Mouse (Mus musculus): ENCODE measurements around the gene Gstp1. TPM values are rescaled to one million over a fixed set of nuclear protein-coding genes. Genes with fewer than 3 reads are reported as not detected.
"Not testable (repeated sequence)": the region's sequence is repeated elsewhere in the genome, so short reads cannot be mapped to it uniquely, and the experiment has no call there.

The Gstp1 gene
- polyA plus RNA-seq, 1 experiment from 2014 or later, result 441 TPM

DNA sequence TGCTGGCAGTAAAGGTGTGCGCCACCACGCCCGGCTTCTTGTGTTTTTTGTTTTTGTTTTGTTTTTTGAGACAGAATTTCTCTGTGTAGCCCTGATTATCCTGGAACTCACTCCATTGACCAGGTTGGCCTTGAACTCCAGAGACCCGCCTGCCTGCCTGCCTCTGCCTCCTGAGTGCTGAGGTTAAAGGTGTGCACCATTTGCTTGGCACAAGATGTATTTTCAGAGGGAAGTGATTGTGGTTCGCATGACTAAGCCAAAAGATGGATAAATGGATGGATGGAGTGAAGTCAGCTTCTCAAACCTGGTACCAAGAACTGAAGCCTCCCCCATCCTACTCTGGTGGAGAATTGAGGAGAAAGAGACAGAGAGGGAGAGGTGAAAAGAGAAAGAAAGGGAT is 16.8 kb upstream of the Gstp1 start:
- no peak overlapping the region for H3K4me2 ChIP-seq (ENCODE audit: low read length)
- H3K27ac ChIP-seq, result no peak overlapping the region
- DNase-seq (ENCODE audit: low spot score), result no peak
- 89% methylated on average over 5 of the region's 5 CpGs for WGBS
- no peak overlapping the region for H3K4me3 ChIP-seq (replicated peaks; ENCODE audit: low read depth, low read length)
- H3K4me1 ChIP-seq (replicated peaks; ENCODE audit: insufficient read depth, low read length), result peaks cover 4% of the 10 kb centered on the region; the same call in 1 of the 2 replicates
- no peaks in the 10 kb centered on the region for H3K27me3 ChIP-seq (ENCODE audit: insufficient read depth, low read length)
- no peak for TF ChIP-seq CTCF (IDR thresholded peaks at IDR 0.05; ENCODE audit: low read depth)
- H3K36me3 ChIP-seq (ENCODE audit: insufficient read depth, low read length), result no peaks in the 10 kb centered on the region
- no peak overlapping the region for H3K9ac ChIP-seq (ENCODE audit: low read depth, low read length)
- no peaks in the 10 kb centered on the region for H3K9me3 ChIP-seq (replicated peaks; ENCODE audit: low read length)
- no peak for ATAC-seq (replicated peaks; ENCODE audit: low FRiP score, low read depth)

DNA sequence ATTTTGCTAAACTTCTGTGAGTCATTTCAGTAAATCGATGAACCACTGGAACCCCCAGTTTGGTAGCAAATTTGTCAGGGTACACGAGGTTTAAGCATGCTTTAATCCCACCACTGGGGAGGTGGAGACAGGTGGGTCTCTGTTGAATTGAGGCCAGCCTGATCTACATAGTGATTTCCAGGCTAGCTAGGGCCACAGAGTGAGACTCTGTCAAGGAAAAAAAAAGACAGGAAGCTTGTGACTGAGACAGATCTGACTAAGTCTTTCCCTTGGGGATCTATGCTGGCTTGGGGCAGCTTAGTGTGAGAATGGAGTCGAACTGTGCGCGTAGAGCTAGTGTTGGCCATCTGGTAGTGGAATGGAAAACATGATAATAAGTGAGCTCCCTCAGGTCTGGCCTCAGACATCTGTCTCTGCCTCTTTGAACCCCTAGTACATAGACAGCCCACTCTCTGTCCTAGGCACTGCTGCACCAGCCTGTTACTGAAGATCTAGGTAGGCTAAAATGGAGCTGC is 14.8 kb upstream of the Gstp1 start:
- 70% methylated on average over 5 of the region's 5 CpGs for WGBS
- TF ChIP-seq CTCF (IDR thresholded peaks at IDR 0.05; ENCODE audit: low read depth), result no peak
- ATAC-seq (replicated peaks; ENCODE audit: low FRiP score, low read depth), result no peak
- no peak for DNase-seq (ENCODE audit: low spot score)
- no peaks in the 10 kb centered on the region for H3K27me3 ChIP-seq (ENCODE audit: insufficient read depth, low read length)
- H3K27ac ChIP-seq, result no peak overlapping the region
- no peak overlapping the region for H3K4me3 ChIP-seq (replicated peaks; ENCODE audit: low read depth, low read length)
- H3K9ac ChIP-seq (ENCODE audit: low read depth, low read length), result no peak overlapping the region
- H3K36me3 ChIP-seq (ENCODE audit: insufficient read depth, low read length), result no peaks in the 10 kb centered on the region
- peaks cover 4% of the 10 kb centered on the region; the same call in 1 of the 2 replicates for H3K4me1 ChIP-seq (replicated peaks; ENCODE audit: insufficient read depth, low read length)
- no peaks in the 10 kb centered on the region for H3K9me3 ChIP-seq (replicated peaks; ENCODE audit: low read length)
- no peak overlapping the region for H3K4me2 ChIP-seq (ENCODE audit: low read length)

DNA sequence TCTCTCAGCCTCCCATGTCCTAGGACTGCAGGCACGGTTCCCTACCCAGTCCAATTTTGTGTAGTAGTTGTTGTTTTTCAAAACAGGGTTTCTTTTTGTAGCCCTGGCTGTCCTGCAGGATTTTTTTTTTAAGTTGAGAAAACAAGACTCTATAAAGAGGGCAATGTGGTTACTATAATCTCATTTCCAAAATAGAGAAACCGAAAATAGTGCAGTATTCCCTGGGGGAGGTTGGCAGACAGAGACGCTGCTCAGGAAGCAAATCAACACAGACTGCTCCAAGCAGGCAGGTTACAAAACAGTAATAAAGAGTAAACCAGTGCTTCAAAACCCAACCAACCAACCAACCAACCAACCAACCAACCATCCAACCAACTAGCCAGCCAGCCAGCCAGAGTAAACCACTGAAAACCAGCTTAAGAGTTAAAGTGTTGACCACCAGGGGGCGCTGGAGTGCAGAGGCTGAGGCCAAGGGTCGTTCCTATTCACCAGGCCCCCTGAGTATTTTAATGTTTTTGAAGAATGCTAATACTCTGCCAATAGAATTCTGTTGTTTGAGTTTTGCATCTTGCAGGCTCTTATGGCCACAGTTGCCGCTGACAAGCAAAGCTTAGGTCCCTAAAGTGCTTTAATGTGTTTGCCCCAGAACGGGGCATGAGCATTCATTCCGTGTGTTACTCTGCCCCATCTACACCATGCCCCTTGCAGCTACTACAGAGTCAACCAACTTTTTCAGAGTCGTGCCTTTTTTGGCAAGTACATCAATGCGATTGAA is 14.1 kb upstream of the Gstp1 start:
- Histone ChIP-seq H3K4me3 (replicated peaks; ENCODE audit: low read depth, low read length) (no peak overlapping the region), H3K4me1 (replicated peaks; ENCODE audit: insufficient read depth, low read length) (peaks cover 4% of the 10 kb centered on the region; the same call in 1 of the 2 replicates), H3K27ac (no peak overlapping the region), H3K4me2 (ENCODE audit: low read length) (no peak overlapping the region), H3K27me3 (ENCODE audit: insufficient read depth, low read length) (no peaks in the 10 kb centered on the region), H3K9ac (ENCODE audit: low read depth, low read length) (no peak overlapping the region), H3K36me3 (ENCODE audit: insufficient read depth, low read length) (no peaks in the 10 kb centered on the region), H3K9me3 (replicated peaks; ENCODE audit: low read length) (no peaks in the 10 kb centered on the region)
- peak; percentile 94 for TF ChIP-seq CTCF (IDR thresholded peaks at IDR 0.05; ENCODE audit: low read depth)
- DNase-seq (ENCODE audit: low spot score) (peak; percentile 69), ATAC-seq (replicated peaks; ENCODE audit: low FRiP score, low read depth) (no peak)
- WGBS, result 48% methylated on average over 10 of the region's 10 CpGs

DNA sequence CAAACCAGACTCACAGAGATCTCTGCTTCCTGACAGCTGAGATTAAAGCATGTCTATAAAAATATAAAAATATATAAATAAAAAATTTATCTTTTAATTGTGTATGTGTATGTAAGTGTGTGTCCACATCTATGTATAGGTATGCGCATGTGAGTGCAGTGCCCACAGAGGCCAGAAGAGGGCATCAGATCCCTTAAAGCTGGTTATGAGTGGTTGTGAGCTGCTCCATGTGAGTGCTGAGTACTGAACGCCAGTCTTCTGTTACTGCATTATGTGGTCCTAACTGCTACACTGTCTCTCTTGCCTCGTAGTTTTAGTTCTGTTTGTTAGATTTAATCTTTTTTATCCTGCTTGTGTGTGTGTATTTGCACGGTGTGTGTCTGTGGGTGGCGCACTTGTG is 13.2 kb upstream of the Gstp1 start:
- H3K4me2 ChIP-seq (ENCODE audit: low read length), result no peak overlapping the region
- WGBS, result 92% methylated on average over 5 of the region's 5 CpGs
- no peaks in the 10 kb centered on the region for H3K36me3 ChIP-seq (ENCODE audit: insufficient read depth, low read length)
- peaks cover 3% of the 10 kb centered on the region; the same call in 1 of the 2 replicates for H3K4me1 ChIP-seq (replicated peaks; ENCODE audit: insufficient read depth, low read length)
- TF ChIP-seq CTCF (IDR thresholded peaks at IDR 0.05; ENCODE audit: low read depth), result no peak
- ATAC-seq (replicated peaks; ENCODE audit: low FRiP score, low read depth) (no peak), DNase-seq (ENCODE audit: low spot score) (no peak)
- H3K9me3 ChIP-seq (replicated peaks; ENCODE audit: low read length), result no peaks in the 10 kb centered on the region
- H3K9ac ChIP-seq (ENCODE audit: low read depth, low read length), result no peak overlapping the region
- no peak overlapping the region for H3K27ac ChIP-seq
- H3K27me3 ChIP-seq (ENCODE audit: insufficient read depth, low read length), result no peaks in the 10 kb centered on the region
- H3K4me3 ChIP-seq (replicated peaks; ENCODE audit: low read depth, low read length), result no peak overlapping the region

DNA sequence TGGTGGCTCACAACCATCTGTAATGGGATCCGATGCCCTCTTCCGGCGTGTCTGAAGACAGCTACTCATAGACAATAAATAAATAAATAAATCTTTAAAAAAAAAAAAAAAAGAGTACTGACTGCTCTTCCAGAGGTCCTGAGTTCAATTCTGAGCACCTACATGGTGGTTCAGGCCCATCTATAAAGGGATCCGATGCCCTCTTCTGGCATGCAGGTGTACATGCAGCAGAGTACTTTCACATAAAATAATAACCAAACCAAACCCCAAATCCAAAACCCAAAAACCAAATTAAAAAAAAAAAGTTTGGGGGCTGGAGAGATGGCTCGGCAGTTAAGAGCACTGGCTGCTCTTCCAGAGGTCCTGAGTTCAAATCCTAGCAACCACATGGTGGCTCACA is 11.3 kb upstream of the Gstp1 start:
- H3K36me3 ChIP-seq (ENCODE audit: insufficient read depth, low read length); H3K4me1 ChIP-seq (replicated peaks; ENCODE audit: insufficient read depth, low read length); H3K9ac ChIP-seq (ENCODE audit: low read depth, low read length); H3K4me2 ChIP-seq (ENCODE audit: low read length); H3K27me3 ChIP-seq (ENCODE audit: insufficient read depth, low read length); H3K9me3 ChIP-seq (replicated peaks; ENCODE audit: low read length); H3K4me3 ChIP-seq (replicated peaks; ENCODE audit: low read depth, low read length); DNase-seq (ENCODE audit: low spot score); H3K27ac ChIP-seq; ATAC-seq (replicated peaks; ENCODE audit: low FRiP score, low read depth): not testable (repeated sequence)
- WGBS, result 74% methylated on average over 5 of the region's 5 CpGs
- TF ChIP-seq CTCF (IDR thresholded peaks at IDR 0.05; ENCODE audit: low read depth), result peak; percentile 44

DNA sequence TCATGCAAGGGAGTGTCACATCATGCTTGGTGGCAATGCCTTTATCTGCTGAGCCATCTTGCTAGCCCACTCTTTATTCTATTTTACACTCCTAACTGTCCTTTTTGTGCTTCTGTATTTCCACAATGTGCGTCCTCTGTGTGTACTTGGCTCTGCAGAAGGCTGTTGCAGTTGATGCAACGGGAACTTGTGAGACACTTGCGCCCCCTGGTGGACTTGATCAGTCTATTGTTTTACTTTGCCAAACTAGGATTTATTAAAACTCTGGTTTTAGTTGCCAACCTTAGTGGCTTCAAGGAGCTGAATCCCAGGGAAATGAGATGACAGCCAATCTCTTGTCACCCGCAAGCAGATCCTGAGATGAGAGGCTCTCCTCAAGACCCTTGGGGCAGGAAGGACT is 10.1 kb upstream of the Gstp1 start:
- TF ChIP-seq CTCF (IDR thresholded peaks at IDR 0.05; ENCODE audit: low read depth), result peak; percentile 87
- DNase-seq (ENCODE audit: low spot score) (peak; percentile 91), ATAC-seq (replicated peaks; ENCODE audit: low FRiP score, low read depth) (no peak)
- no peak overlapping the region for H3K4me3 ChIP-seq (replicated peaks; ENCODE audit: low read depth, low read length)
- 18% methylated on average over 4 of the region's 4 CpGs for WGBS
- no peaks in the 10 kb centered on the region for H3K27me3 ChIP-seq (ENCODE audit: insufficient read depth, low read length)
- H3K4me2 ChIP-seq (ENCODE audit: low read length), result no peak overlapping the region
- H3K4me1 ChIP-seq (replicated peaks; ENCODE audit: insufficient read depth, low read length), result no peaks in the 10 kb centered on the region
- no peak overlapping the region for H3K27ac ChIP-seq
- H3K9me3 ChIP-seq (replicated peaks; ENCODE audit: low read length), result no peaks in the 10 kb centered on the region
- H3K9ac ChIP-seq (ENCODE audit: low read depth, low read length), result no peak overlapping the region
- H3K36me3 ChIP-seq (ENCODE audit: insufficient read depth, low read length), result no peaks in the 10 kb centered on the region

Measured in kidney, postnatal 0 days (tissue).